Mouse (Mus musculus) MEL (cell line): Measurements from ENCODE around the gene Ptpn1. TPM values are rescaled to one million over a fixed set of nuclear protein-coding genes. Genes with fewer than 3 reads are reported as not detected.

Source experiments
- DNase-seq: peaks from one replicate; pipeline ENCODE4 v3.0.0; 2011; ENCODE audit warnings: low read depth, low spot score
- H3K27ac ChIP-seq: 2 replicates; pipeline ENCODE4 v1.5.1; 2012; ENCODE audit warnings: low read depth, mild to moderate bottlenecking, control low read depth, low read length, moderate library complexity; ENCODE audit not compliant: control insufficient read depth
- H3K27me3 ChIP-seq, 2 experiments: fragments of 150-350 bp in 1 of 2; sonication (generic) in 1 of 2; 2 replicates each; pipeline ENCODE4 v1.6.1; 2012; ENCODE audit warnings: low read length in 2 of 2, mild to moderate bottlenecking in 2 of 2, improper control_type of control experiment in 1 of 2, moderate library complexity in 1 of 2; ENCODE audit not compliant: insufficient read depth in 2 of 2, control insufficient read depth in 1 of 2
- H3K36me3 ChIP-seq, 2 experiments: 2 replicates each; pipeline ENCODE4 v1.6.1; 2012 to 2014; ENCODE audit warnings: low read length in 2 of 2, improper control_type of control experiment in 1 of 2, inconsistent platforms in 1 of 2, mild to moderate bottlenecking in 1 of 2; ENCODE audit not compliant: insufficient read depth in 2 of 2, control insufficient read depth in 1 of 2
- H3K4me1 ChIP-seq, 2 experiments: fragments of 150-350 bp in 1 of 2; sonication (generic) in 1 of 2; 2 replicates each; pipeline ENCODE4 v1.6.1; 2012; ENCODE audit warnings: low read length in 2 of 2, improper control_type of control experiment in 1 of 2, mild to moderate bottlenecking in 1 of 2; ENCODE audit not compliant: insufficient read depth in 2 of 2, control insufficient read depth in 1 of 2
- H3K4me3 ChIP-seq, 2 experiments: fragments of 150-350 bp in 1 of 2; sonication (generic) in 1 of 2; 2 replicates each; pipeline ENCODE4 v1.5.1; 2012; ENCODE audit warnings: low read depth in 2 of 2, low read length in 2 of 2, mild to moderate bottlenecking in 2 of 2, moderate library complexity in 2 of 2, control low read depth in 1 of 2, improper control_type of control experiment in 1 of 2; ENCODE audit not compliant: control insufficient read depth in 1 of 2, insufficient read depth in 1 of 2
- H3K79me2 ChIP-seq: 2 replicates; pipeline ENCODE4 v1.6.1; 2012; ENCODE audit warnings: mild to moderate bottlenecking, low read length, moderate library complexity; ENCODE audit not compliant: control insufficient read depth, poor library complexity, insufficient read depth
- H3K9ac ChIP-seq: 2 replicates; pipeline ENCODE4 v1.6.1; 2012; ENCODE audit warnings: low read depth, mild to moderate bottlenecking, control low read depth, low read length, moderate library complexity; ENCODE audit not compliant: control insufficient read depth, poor library complexity, severe bottlenecking
- H3K9me3 ChIP-seq: fragments of 150-350 bp; sonication (generic); replicated peaks from 2 replicates; pipeline ENCODE4 v1.6.1; 2012; ENCODE audit warnings: mild to moderate bottlenecking, low read length, improper control_type of control experiment, moderate library complexity; ENCODE audit not compliant: insufficient read depth
- BHLHE40 ChIP-seq: IDR thresholded peaks from 2 replicates; pipeline ENCODE4 v1.6.1; 2012; ENCODE audit warnings: low read depth, mild to moderate bottlenecking, inconsistent platforms, low read length, improper control_type of control experiment, borderline replicate concordance
- CHD1 ChIP-seq: IDR thresholded peaks from 2 replicates; pipeline ENCODE4 v1.6.1; 2012; ENCODE audit warnings: low read depth, mild to moderate bottlenecking, inconsistent platforms, low read length, improper control_type of control experiment
- CHD2 ChIP-seq: IDR thresholded peaks from 2 replicates; pipeline ENCODE4 v1.6.1; 2011; ENCODE audit warnings: low read length, improper control_type of control experiment
- CTCF ChIP-seq, 3 experiments: IDR thresholded peaks in 2 of 3; conservative IDR thresholded peaks in 1 of 3; 2 replicates each; pipeline ENCODE4 v1.5.1; 2011 to 2012; ENCODE audit warnings: low read length in 3 of 3, low read depth in 2 of 3, mild to moderate bottlenecking in 2 of 3, improper control_type of control experiment in 1 of 3, inconsistent platforms in 1 of 3, mixed read lengths in 1 of 3, moderate library complexity in 1 of 3; ENCODE audit not compliant: control insufficient read depth in 1 of 3, insufficient read depth in 1 of 3, poor library complexity in 1 of 3, severe bottlenecking in 1 of 3
- E2F4 ChIP-seq: IDR thresholded peaks from 2 replicates; pipeline ENCODE4 v1.6.1; 2011; ENCODE audit warnings: low read depth, low read length, improper control_type of control experiment, borderline replicate concordance
- ELF1 ChIP-seq: IDR thresholded peaks from 2 replicates; pipeline ENCODE4 v1.6.1; 2014; ENCODE audit warnings: low read depth, mild to moderate bottlenecking, inconsistent platforms, low read length, improper control_type of control experiment, moderate library complexity
- GABPA ChIP-seq: IDR thresholded peaks from 2 replicates; pipeline ENCODE4 v1.6.1; 2012; ENCODE audit warnings: low read depth, mild to moderate bottlenecking, inconsistent platforms, low read length, improper control_type of control experiment, moderate library complexity
- HCFC1 ChIP-seq: IDR thresholded peaks from 2 replicates; pipeline ENCODE4 v1.6.1; 2012; ENCODE audit warnings: low read depth, mild to moderate bottlenecking, inconsistent platforms, low read length, improper control_type of control experiment, moderate library complexity
- JUND ChIP-seq: IDR thresholded peaks from 2 replicates; pipeline ENCODE4 v1.6.1; 2011; ENCODE audit warnings: low read depth, mild to moderate bottlenecking, improper control_type of control experiment, low read length
- KAT2A ChIP-seq: conservative IDR thresholded peaks from 2 replicates; pipeline ENCODE4 v1.6.1; 2012; ENCODE audit warnings: low read depth, low read length, improper control_type of control experiment, inconsistent platforms
- MAX ChIP-seq: IDR thresholded peaks from 2 replicates; pipeline ENCODE4 v1.6.1; 2011; ENCODE audit warnings: low read length, improper control_type of control experiment
- MAZ ChIP-seq: IDR thresholded peaks from 2 replicates; pipeline ENCODE4 v1.6.1; 2012; ENCODE audit warnings: low read depth, mild to moderate bottlenecking, inconsistent platforms, low read length, improper control_type of control experiment
- MYB ChIP-seq: IDR thresholded peaks from 2 replicates; pipeline ENCODE4 v1.6.1; 2011; ENCODE audit warnings: mild to moderate bottlenecking, low read depth, low read length, improper control_type of control experiment
- NELFE ChIP-seq: IDR thresholded peaks from 2 replicates; pipeline ENCODE4 v1.6.1; 2011; ENCODE audit warnings: low read depth, low read length, improper control_type of control experiment
- NRF1 ChIP-seq: IDR thresholded peaks from 2 replicates; pipeline ENCODE4 v1.6.1; 2014; ENCODE audit warnings: low read depth, mild to moderate bottlenecking, inconsistent platforms, low read length, improper control_type of control experiment, moderate library complexity; ENCODE audit not compliant: poor library complexity, insufficient read depth, severe bottlenecking
- POLR2AphosphoS2 ChIP-seq: IDR thresholded peaks from 2 replicates; pipeline ENCODE4 v1.6.1; 2011; ENCODE audit warnings: low read length, improper control_type of control experiment
- POLR2AphosphoS5 ChIP-seq: IDR thresholded peaks from 2 replicates; pipeline ENCODE4 v1.6.1; 2012; ENCODE audit warnings: low read depth, borderline replicate concordance, mild to moderate bottlenecking, inconsistent platforms, low read length, moderate library complexity, mixed read lengths
- RAD21 ChIP-seq: IDR thresholded peaks from 2 replicates; pipeline ENCODE4 v1.6.1; 2011; ENCODE audit warnings: mild to moderate bottlenecking, low read depth, low read length, improper control_type of control experiment
- RCOR1 ChIP-seq: IDR thresholded peaks from 2 replicates; pipeline ENCODE4 v1.6.1; 2012; ENCODE audit warnings: low read depth, mild to moderate bottlenecking, inconsistent platforms, low read length, improper control_type of control experiment
- SIN3A ChIP-seq: IDR thresholded peaks from 2 replicates; pipeline ENCODE4 v1.6.1; 2012; ENCODE audit warnings: low read length, improper control_type of control experiment, inconsistent platforms
- SMC3 ChIP-seq: IDR thresholded peaks from 2 replicates; pipeline ENCODE4 v1.6.1; 2011; ENCODE audit warnings: low read depth, low read length, improper control_type of control experiment
- TAL1 ChIP-seq: IDR thresholded peaks from 2 replicates; pipeline ENCODE4 v1.6.1; 2012; ENCODE audit warnings: mild to moderate bottlenecking, inconsistent platforms, low read length, moderate library complexity, mixed read lengths
- USF1 ChIP-seq: IDR thresholded peaks from 2 replicates; pipeline ENCODE4 v1.6.1; 2014; ENCODE audit warnings: low read depth, mild to moderate bottlenecking, inconsistent platforms, low read length, improper control_type of control experiment, moderate library complexity
- USF2 ChIP-seq, 2 experiments: IDR thresholded peaks; 2 replicates each; pipeline ENCODE4 v1.6.1; 2011 to 2012; ENCODE audit warnings: improper control_type of control experiment in 2 of 2, low read length in 2 of 2, borderline replicate concordance in 1 of 2, inconsistent platforms in 1 of 2, low read depth in 1 of 2, mild to moderate bottlenecking in 1 of 2; ENCODE audit not compliant: insufficient read depth in 1 of 2
- ZKSCAN1 ChIP-seq: IDR thresholded peaks from 2 replicates; pipeline ENCODE4 v1.6.1; 2012; ENCODE audit warnings: low read depth, mild to moderate bottlenecking, inconsistent platforms, low read length, improper control_type of control experiment, moderate library complexity
- ZNF384 ChIP-seq: IDR thresholded peaks from 2 replicates; pipeline ENCODE4 v1.6.1; 2012; ENCODE audit warnings: low read depth, mild to moderate bottlenecking, inconsistent platforms, low read length, improper control_type of control experiment
- polyA plus RNA-seq, 2 experiments: library from polyadenylated mRNA; stranded (reverse) in 1 of 2; unstranded in 1 of 2; fragments of >175 nt in 1 of 2; fragments of >200 nt in 1 of 2; gene quantifications; 2 replicates each; pipeline versions ENCODE4 v1.2.1 to v1.2.4; 2012; ENCODE audit warnings: low replicate concordance in 2 of 2, low read depth in 1 of 2; ENCODE audit not compliant: insufficient read length in 2 of 2, insufficient read depth in 1 of 2, missing spikeins in 1 of 2
- total RNA-seq: library from RNA; depleted of rRNA; stranded (reverse); fragments of 300-350 nt; gene quantifications from 2 replicates; pipeline ENCODE4 v1.2.3, GENCODE M21; 2012

The Ptpn1 gene
- total and polyA plus RNA-seq, 3 experiments, result 55.3 to 62.9 TPM; not detected in 1

DNA sequence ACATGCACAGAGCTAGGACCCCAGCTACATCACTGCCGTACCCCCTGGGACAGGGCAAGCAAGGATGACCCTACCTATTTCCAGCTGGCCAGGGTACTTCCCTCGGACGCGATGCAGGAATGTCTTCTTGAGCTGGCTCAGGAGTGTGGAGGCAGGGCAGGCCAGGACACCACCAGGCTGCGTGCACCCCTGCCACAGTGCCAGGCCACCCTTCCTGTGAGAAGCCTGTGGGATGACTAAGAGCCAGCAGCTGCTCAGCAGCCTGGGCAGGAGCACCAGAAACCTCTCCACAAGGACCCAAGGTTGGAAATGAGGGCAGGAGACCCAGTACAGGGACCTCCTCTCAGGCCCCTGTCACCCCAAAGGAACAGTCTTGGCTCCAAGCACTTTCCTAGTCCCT lies 52.5 kb downstream of the Ptpn1 start:
- H3K36me3 ChIP-seq, result no peaks in the 10 kb centered on the region
- no peak overlapping the region for H3K9ac ChIP-seq
- no peak for DNase-seq
- TF ChIP-seq MAZ, result no peak
- TF ChIP-seq SIN3A, result no peak
- TF ChIP-seq POLR2AphosphoS2, result no peak
- no peak for TF ChIP-seq ZKSCAN1
- no peaks in the 10 kb centered on the region for H3K9me3 ChIP-seq
- H3K4me1 ChIP-seq, result no peaks in the 10 kb centered on the region
- no peaks in the 10 kb centered on the region for H3K27me3 ChIP-seq
- no peak overlapping the region for H3K27ac ChIP-seq
- no peaks in the 10 kb centered on the region for H3K79me2 ChIP-seq
- no peak overlapping the region for H3K4me3 ChIP-seq

DNA sequence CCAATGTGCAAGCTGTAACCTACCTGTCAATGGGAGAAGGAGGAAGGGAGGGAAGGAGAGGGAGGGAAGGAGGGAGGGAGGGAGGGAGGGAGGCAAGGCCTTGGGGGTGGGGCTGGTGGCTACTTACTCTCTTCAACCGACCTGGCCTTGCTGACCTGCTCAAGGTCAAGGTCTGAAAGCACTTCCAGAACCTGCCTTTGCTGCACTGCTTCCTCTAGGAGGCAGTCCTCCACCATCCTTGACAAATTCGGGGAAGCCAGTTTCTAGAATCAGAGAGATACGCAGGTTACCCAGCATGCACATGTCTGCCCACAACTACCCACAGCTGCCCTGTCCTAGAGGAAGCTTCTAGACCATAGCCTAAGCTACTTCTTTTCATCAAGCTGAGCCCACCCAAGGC lies 53.1 kb downstream of the Ptpn1 start:
- no peaks in the 10 kb centered on the region for H3K4me1 ChIP-seq
- H3K36me3 ChIP-seq, result no peaks in the 10 kb centered on the region
- H3K27ac ChIP-seq, result no peak overlapping the region
- no peak overlapping the region for H3K9ac ChIP-seq
- no peak for DNase-seq
- H3K4me3 ChIP-seq, result no peak overlapping the region
- no peaks in the 10 kb centered on the region for H3K79me2 ChIP-seq
- TF ChIP-seq CHD1, result no peak
- TF ChIP-seq CTCF (IDR thresholded peaks at IDR 0.05 in 2 of 3, conservative IDR thresholded peaks at IDR 0.05 in 1 of 3; ENCODE audit: control insufficient read depth in 1 of 3, insufficient read depth in 1 of 3, low read depth in 2 of 3, low read length in 3 of 3, poor library complexity in 1 of 3, severe bottlenecking in 1 of 3), result peak in 1 of 3 experiments; percentile 16; a peak in 1 of 6 replicates
- TF ChIP-seq ZKSCAN1, result no peak
- TF ChIP-seq HCFC1, result no peak
- no peak for TF ChIP-seq TAL1
- peak; percentile 20 for TF ChIP-seq RAD21
- TF ChIP-seq ELF1, result no peak
- no peak for TF ChIP-seq MAX
- no peak for TF ChIP-seq NELFE
- TF ChIP-seq RCOR1, result no peak
- TF ChIP-seq E2F4, result no peak
- H3K27me3 ChIP-seq, result no peaks in the 10 kb centered on the region
- no peaks in the 10 kb centered on the region for H3K9me3 ChIP-seq

GRCm38 (mm10) chr2:167986762-167987161 lies 54.9 kb downstream of the Ptpn1 start:
- no peak overlapping the region for H3K27ac ChIP-seq
- H3K9ac ChIP-seq, result no peak overlapping the region
- H3K9me3 ChIP-seq, result no peaks in the 10 kb centered on the region
- peak; percentile 37 for DNase-seq
- no peak overlapping the region for H3K4me3 ChIP-seq
- H3K79me2 ChIP-seq, result no peaks in the 10 kb centered on the region
- H3K36me3 ChIP-seq, result no peaks in the 10 kb centered on the region
- H3K4me1 ChIP-seq, result no peaks in the 10 kb centered on the region
- H3K27me3 ChIP-seq, result peaks cover 0 to 2% of the 10 kb centered on the region in 2 experiments; a peak in 1 of 4 replicates
- TF ChIP-seq USF2 (IDR thresholded peaks at IDR 0.05; ENCODE audit: borderline replicate concordance in 1 of 2, insufficient read depth in 1 of 2, low read depth in 1 of 2, low read length in 2 of 2) (no peak), CTCF (IDR thresholded peaks at IDR 0.05 in 2 of 3, conservative IDR thresholded peaks at IDR 0.05 in 1 of 3; ENCODE audit: control insufficient read depth in 1 of 3, insufficient read depth in 1 of 3, low read depth in 2 of 3, low read length in 3 of 3, poor library complexity in 1 of 3, severe bottlenecking in 1 of 3) (peak; percentile 51 to 76 (median 61)), NRF1 (no peak), JUND (peak; percentile 58; the same call in 1 of the 2 replicates), ZNF384 (no peak), ZKSCAN1 (no peak), SMC3 (peak; percentile 48), RAD21 (peak; percentile 46), CHD2 (no peak), KAT2A (no peak), BHLHE40 (no peak), USF1 (no peak), GABPA (no peak), POLR2AphosphoS5 (no peak), MAZ (no peak), MYB (no peak), POLR2AphosphoS2 (no peak)
